Mouse (Mus musculus): Measurements from ENCODE around the gene Thsd4. TPM values are rescaled to one million over a fixed set of nuclear protein-coding genes. Genes with fewer than 3 reads are reported as not detected.

Gene Thsd4
- polyA plus RNA-seq, 1 experiment from 2014 or later = 31.0 TPM

DNA sequence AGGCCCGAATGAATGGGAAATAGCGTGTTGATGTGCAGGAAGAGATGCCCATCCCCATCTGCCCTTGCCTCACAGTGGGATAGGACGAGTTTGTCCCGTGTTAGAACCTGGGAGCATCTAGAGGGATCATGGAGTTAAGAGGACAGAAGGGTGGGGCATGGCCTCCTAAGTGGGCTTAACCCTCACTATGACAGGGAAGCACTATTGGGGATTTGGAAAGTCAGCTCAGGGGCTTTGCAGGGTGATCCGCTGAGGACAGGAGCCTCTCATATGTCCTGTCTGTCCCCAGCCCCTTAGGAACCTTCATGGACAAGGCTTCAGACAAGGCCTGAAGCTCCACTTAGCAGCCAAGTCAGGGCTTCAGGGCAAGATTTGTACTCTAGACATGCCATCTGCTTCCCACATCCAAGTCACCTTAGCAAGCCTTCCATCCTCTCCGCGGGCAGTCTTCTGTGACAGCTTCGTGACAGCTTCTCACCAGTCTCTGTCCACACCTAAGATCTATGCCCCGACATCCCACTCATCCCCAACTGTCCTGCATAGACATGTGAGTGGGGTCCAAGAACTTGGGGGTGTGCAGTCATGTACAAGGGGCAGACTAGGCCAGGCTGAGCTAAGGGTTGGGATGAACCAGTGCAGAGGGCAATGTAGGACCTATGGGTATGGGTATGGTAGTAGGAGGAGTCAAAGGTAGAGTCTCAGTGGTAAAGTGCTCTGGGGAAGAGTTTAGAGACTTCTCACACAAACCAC is 570.7 kb downstream of the Thsd4 start:
- no peak overlapping the region for H3K4me3 ChIP-seq (replicated peaks)
- no peak overlapping the region for H3K27ac ChIP-seq
- H3K36me3 ChIP-seq = no peaks in the 10 kb centered on the region
- no peak overlapping the region for H3K9ac ChIP-seq
- 91% methylated on average over 9 of the region's 9 CpGs for WGBS
- no peak overlapping the region for H3K4me2 ChIP-seq
- no peaks in the 10 kb centered on the region for H3K9me3 ChIP-seq (replicated peaks)
- 0 out of 2 replicates have a peak, but pooled peaks cover 3% of the 10 kb centered on the region for H3K4me1 ChIP-seq
- no peak for ATAC-seq (replicated peaks; ENCODE audit: low FRiP score)
- no peaks in the 10 kb centered on the region for H3K27me3 ChIP-seq

DNA sequence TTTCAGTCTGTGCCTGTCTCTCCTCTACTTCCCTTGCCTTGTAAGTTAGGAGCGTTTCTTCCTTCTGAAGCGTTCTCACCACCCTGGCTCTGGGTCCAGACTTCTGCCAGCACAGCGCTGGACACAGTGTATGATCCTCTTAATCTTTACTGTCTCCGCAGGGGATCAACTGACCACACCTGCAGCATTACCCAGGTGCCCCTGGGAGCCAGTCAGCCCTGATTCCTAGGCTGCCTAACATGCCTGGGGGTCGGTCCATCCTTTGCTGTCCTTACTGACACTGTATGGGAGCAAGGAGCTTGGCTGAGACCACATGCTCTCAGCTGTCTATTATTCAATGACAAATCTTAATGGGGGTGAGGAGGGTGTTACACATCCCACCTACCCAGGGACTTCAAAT is 571.9 kb downstream of the Thsd4 start:
- Histone ChIP-seq H3K36me3 (no peaks in the 10 kb centered on the region), H3K9me3 (replicated peaks) (no peaks in the 10 kb centered on the region), H3K4me3 (replicated peaks) (no peak overlapping the region), H3K27me3 (no peaks in the 10 kb centered on the region), H3K4me2 (no peak overlapping the region), H3K4me1 (0 out of 2 replicates have a peak, but pooled peaks cover 3% of the 10 kb centered on the region), H3K27ac (no peak overlapping the region), H3K9ac (no peak overlapping the region)
- 93% methylated on average over 5 of the region's 5 CpGs for WGBS
- ATAC-seq (replicated peaks; ENCODE audit: low FRiP score) = no peak

DNA sequence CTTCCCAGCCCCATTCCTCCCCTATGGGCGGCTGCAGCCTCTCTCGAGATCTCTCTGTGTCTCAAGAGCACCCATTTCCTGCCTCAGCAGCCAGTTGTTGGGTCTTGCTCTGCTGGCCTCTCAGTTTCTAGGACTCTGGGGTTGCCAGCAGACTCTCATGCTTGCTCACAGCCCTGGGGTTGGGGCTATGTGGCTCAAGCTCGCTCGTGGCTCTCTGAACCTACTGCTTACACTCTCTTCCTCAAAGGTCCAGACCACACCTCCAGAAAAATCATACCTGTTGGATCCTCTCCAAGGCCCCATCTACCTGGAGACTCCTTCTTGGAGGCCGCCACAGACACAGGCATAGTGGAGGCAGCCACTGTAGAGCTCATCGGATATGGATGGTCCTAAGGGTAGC is 572.3 kb downstream of the Thsd4 start:
- no peaks in the 10 kb centered on the region for H3K27me3 ChIP-seq
- 82% methylated on average over 6 of the region's 6 CpGs for WGBS
- H3K4me3 ChIP-seq (replicated peaks) = no peak overlapping the region
- H3K9ac ChIP-seq = no peak overlapping the region
- no peak overlapping the region for H3K27ac ChIP-seq
- H3K4me2 ChIP-seq = no peak overlapping the region
- no peaks in the 10 kb centered on the region for H3K36me3 ChIP-seq
- H3K9me3 ChIP-seq (replicated peaks) = no peaks in the 10 kb centered on the region
- no peak for ATAC-seq (replicated peaks; ENCODE audit: low FRiP score)
- 0 out of 2 replicates have a peak, but pooled peaks cover 5% of the 10 kb centered on the region for H3K4me1 ChIP-seq

DNA sequence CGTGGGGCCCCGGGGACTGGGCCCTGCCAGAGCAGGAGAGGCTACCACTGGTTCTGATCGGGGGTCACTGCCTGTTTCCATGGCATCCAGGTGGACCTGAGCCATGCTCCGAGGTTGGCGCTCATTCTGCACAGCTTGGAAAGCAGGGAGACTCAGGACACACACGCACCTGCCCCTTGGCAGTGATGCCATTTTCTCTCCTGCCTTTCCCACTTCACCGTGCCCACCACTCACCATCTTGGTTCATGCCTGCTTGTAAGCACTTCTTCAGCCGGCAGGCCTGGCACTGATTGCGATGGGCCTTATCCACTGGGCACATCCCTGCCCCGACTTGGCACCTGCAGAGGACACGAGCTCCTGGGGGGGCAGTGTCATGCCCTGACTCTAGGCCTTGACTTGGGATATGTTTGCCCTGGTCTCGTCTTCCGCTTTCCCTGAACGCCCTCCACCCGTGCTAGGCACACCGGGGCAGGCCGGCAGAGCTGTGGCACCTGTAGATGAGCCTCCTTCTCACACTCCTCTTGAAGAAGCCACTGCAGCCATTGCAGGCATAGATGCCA is 573.1 kb downstream of the Thsd4 start:
- Histone ChIP-seq H3K4me1 (0 out of 2 replicates have a peak, but pooled peaks cover 6% of the 10 kb centered on the region), H3K27ac (no peak overlapping the region), H3K9ac (no peak overlapping the region), H3K27me3 (no peaks in the 10 kb centered on the region), H3K9me3 (replicated peaks) (no peaks in the 10 kb centered on the region), H3K4me2 (no peak overlapping the region), H3K4me3 (replicated peaks) (no peak overlapping the region), H3K36me3 (no peaks in the 10 kb centered on the region)
- 89% methylated on average over 17 of the region's 17 CpGs for WGBS
- ATAC-seq (replicated peaks; ENCODE audit: low FRiP score) = no peak

DNA sequence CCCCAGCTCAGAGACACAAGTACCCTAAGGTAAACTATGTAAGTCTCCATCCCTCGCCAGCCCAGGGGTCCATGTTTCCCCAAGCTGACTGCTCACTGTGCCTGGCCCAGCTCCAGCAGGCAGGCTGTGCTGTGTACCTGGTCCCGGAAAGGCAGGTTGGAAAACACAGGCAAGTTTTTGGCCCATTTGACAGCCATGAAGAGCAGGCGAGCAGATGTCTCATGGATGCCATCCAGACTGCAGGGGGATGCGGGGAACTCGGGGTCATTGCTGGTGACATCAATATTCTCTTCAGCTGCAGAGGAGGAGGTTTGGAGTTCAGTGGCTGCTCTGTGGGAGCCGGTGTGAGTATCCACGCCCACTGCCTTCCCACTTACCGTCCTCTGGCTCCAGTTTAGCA is 573.6 kb downstream of the Thsd4 start:
- Histone ChIP-seq H3K27me3 (no peaks in the 10 kb centered on the region), H3K4me2 (no peak overlapping the region), H3K4me1 (0 out of 2 replicates have a peak, but pooled peaks cover 8% of the 10 kb centered on the region), H3K9me3 (replicated peaks) (no peaks in the 10 kb centered on the region), H3K9ac (no peak overlapping the region), H3K4me3 (replicated peaks) (no peak overlapping the region), H3K36me3 (no peaks in the 10 kb centered on the region), H3K27ac (no peak overlapping the region)
- 52% methylated on average over 8 of the region's 8 CpGs for WGBS
- ATAC-seq (replicated peaks; ENCODE audit: low FRiP score) = no peak

DNA sequence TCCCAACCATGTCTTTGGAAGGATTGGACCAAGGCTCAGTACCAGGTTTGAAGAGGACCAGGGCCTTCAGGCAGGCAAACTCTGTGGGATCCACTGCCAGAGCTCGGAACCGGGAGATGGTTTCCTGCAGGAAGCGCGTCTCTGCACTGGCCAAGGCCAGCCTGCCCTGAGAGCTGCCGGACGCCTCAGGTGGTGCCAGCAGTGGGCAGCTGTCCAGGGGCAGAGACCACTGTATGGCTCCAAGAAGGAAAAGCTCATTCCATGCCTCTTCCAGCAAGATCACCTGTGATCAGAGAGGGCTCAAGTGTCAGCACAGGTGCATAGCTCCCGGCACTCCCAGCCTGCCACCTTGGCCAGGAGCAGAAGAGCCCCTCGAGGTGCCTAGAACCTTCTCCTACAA is 574.6 kb downstream of the Thsd4 start:
- no peak for ATAC-seq (replicated peaks; ENCODE audit: low FRiP score)
- Histone ChIP-seq H3K27me3 (no peaks in the 10 kb centered on the region), H3K27ac (no peak overlapping the region), H3K9ac (no peak overlapping the region), H3K4me2 (no peak overlapping the region), H3K36me3 (no peaks in the 10 kb centered on the region), H3K9me3 (replicated peaks) (no peaks in the 10 kb centered on the region), H3K4me1 (peaks cover 15% of the 10 kb centered on the region; the same call in 1 of the 2 replicates), H3K4me3 (replicated peaks) (no peak overlapping the region)
- 86% methylated on average over 8 of the region's 8 CpGs for whole genome bisulfite sequencing

DNA sequence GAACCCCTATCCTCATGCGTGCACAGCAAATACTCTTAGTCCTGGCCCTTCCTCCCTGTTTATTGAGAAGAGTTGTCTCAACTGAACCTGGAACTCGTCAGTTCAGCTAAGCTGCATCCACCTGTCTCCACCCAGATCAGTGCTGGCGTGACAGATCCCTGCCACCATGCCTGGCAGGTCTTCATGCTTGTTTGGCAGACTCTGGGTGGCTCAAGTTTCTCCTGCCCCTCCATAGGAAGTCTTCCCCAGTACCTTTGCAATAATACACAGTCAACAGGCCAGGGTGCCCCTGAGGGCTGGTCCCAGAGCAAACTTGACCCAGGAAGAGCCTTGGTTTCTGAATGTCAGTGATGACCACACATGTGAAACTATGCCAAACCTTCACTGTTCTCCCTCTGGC is 576.6 kb downstream of the Thsd4 start:
- peaks cover 20% of the 10 kb centered on the region; the same call in 1 of the 2 replicates for H3K4me1 ChIP-seq
- H3K4me2 ChIP-seq = no peak overlapping the region
- H3K27me3 ChIP-seq = no peaks in the 10 kb centered on the region
- no peaks in the 10 kb centered on the region for H3K9me3 ChIP-seq (replicated peaks)
- no peak overlapping the region for H3K27ac ChIP-seq
- no peak overlapping the region for H3K9ac ChIP-seq
- ATAC-seq (replicated peaks; ENCODE audit: low FRiP score) = no peak
- H3K36me3 ChIP-seq = no peaks in the 10 kb centered on the region
- H3K4me3 ChIP-seq (replicated peaks) = no peak overlapping the region
- 77% methylated on average over 3 of the region's 3 CpGs for WGBS

DNA sequence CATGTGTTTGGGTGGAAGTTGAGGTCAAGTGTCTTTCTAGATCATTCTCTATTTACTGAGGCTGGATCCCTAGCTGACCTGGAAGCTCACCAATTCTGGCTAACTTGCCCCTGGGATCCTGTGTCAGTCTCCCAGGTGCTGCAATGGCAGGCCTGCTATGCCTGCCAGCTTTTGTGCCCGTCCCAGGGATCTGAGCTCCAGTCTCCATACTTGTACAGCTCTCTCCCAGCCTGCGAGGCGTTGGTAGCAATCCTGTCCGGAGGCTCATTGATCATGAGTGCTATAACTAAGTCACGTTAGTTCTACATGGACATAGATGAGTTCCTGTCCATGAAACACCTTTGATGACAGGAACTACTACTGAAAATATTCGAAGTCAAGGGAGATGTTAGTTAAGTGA is 578.0 kb downstream of the Thsd4 start:
- Histone ChIP-seq H3K4me1 (peaks cover 20% of the 10 kb centered on the region; the same call in 1 of the 2 replicates), H3K4me2 (no peak overlapping the region), H3K36me3 (no peaks in the 10 kb centered on the region), H3K27ac (no peak overlapping the region), H3K9me3 (replicated peaks) (no peaks in the 10 kb centered on the region), H3K9ac (no peak overlapping the region), H3K27me3 (no peaks in the 10 kb centered on the region), H3K4me3 (replicated peaks) (no peak overlapping the region)
- ATAC-seq (replicated peaks; ENCODE audit: low FRiP score) = no peak
- WGBS = 88% methylated on average over 6 of the region's 6 CpGs

DNA sequence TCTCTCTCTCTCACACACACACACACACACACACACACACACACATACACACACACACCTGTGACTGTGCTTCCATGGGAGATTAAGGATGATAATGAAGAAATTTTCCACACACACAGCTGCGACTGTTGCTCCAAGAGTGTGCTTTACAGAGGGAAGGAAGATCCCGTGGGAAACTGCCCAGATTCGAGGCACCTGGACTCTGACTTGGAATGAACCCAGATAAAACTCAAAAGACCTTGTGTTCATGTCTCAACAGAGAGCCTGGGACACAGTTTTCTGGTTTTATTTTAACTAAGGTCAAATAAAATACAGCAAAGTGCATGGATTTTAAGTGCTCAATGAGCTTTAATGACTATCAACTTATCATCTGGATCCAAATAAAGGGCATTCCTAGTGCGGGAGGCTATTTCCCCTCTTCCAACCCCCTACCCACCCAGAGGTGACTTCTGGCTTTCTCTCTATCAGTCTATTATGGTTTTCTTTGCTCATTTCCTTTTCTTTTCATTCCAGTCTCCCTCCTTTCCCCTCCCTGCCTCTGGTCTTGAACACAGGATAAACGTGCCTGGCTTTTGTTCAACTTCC is 579.3 kb downstream of the Thsd4 start:
- 45% methylated on average over 5 of the region's 5 CpGs for WGBS
- H3K27me3 ChIP-seq = no peaks in the 10 kb centered on the region
- no peak for ATAC-seq (replicated peaks; ENCODE audit: low FRiP score)
- no peak overlapping the region for H3K27ac ChIP-seq
- H3K36me3 ChIP-seq = no peaks in the 10 kb centered on the region
- no peak overlapping the region for H3K4me3 ChIP-seq (replicated peaks)
- H3K9ac ChIP-seq = no peak overlapping the region
- no peaks in the 10 kb centered on the region for H3K9me3 ChIP-seq (replicated peaks)
- H3K4me1 ChIP-seq = peaks cover 17% of the 10 kb centered on the region; the same call in 1 of the 2 replicates
- H3K4me2 ChIP-seq = no peak overlapping the region

DNA sequence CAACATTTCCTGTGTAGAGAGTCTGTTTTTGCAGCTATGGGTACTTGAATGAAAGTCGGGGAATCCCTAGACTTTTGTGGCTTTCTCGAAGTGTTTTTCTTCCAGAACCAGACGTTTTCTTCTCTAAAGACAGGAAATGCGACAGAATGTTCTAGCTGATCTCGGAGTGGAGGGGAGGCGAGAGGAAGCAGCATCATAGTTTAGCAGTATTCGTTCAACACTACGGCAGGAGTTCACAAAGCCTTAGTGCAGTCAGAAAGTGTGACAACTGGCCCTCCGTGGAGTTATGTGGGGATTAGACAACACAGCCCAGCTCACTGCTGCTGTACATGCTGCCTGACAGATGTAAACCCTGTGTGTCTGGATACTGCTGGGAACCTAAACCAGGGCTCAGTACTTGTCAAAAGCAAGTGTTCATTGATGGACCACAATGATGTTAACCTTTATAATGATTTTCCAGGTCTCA is 579.9 kb downstream of the Thsd4 start:
- 52% methylated on average over 9 of the region's 9 CpGs for WGBS
- H3K36me3 ChIP-seq = no peaks in the 10 kb centered on the region
- H3K4me1 ChIP-seq = peaks cover 17% of the 10 kb centered on the region; the same call in 1 of the 2 replicates
- no peak overlapping the region for H3K4me3 ChIP-seq (replicated peaks)
- H3K27me3 ChIP-seq = no peaks in the 10 kb centered on the region
- no peak overlapping the region for H3K4me2 ChIP-seq
- no peak overlapping the region for H3K9ac ChIP-seq
- no peak overlapping the region for H3K27ac ChIP-seq
- no peaks in the 10 kb centered on the region for H3K9me3 ChIP-seq (replicated peaks)
- ATAC-seq (replicated peaks; ENCODE audit: low FRiP score) = no peak

DNA sequence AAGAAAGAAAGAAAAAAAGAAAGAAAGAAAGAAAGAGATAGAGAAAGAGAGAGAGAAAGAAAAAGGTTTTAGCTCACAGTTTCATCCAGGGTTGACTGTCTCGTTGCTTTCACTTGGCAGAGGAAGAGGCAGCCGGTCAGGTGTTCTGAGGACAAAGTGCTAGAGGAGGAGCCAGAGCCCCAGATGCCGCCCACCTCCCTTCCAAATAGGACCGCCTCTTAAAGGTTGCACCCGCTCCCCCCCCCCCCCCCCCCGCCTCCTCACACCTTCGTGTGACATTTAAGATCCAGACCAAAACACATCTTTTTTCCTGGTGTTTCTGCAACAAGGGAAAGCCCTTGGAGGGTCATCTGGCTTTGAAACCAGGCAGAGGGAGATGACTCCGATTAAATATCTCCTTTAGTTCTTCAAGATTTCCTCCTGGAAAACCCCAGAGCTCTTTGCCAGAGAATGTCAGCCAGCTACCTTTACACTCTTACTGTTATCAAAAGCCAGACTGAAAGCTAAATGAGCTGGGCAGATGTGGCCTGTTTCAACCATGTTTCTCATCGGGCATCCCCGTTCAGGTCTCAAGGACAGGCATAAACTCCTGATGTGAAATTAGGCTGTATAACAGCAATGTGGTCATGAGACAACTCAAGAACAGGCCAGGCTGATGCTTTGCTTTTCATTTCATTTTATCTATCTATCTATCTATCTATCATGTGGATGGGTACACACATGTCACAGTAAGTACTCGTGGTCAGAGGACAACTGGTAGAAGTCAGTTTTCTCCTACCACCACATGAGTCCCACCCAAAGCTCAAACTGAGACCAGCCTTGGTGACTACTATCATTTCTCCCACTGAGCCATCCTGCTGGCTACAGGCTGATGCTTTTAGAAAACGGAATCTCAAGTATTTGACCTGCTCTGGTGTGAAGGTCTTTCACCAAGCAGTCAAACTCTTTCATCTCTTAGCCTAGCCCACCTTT is 580.6 kb downstream of the Thsd4 start:
- Histone ChIP-seq H3K9me3 (replicated peaks) (no peaks in the 10 kb centered on the region), H3K4me2 (no peak overlapping the region), H3K4me1 (peaks cover 17% of the 10 kb centered on the region; the same call in 1 of the 2 replicates), H3K9ac (no peak overlapping the region), H3K27ac (no peak overlapping the region), H3K27me3 (no peaks in the 10 kb centered on the region), H3K4me3 (replicated peaks) (no peak overlapping the region), H3K36me3 (no peaks in the 10 kb centered on the region)
- WGBS = 59% methylated on average over 12 of the region's 12 CpGs
- ATAC-seq (replicated peaks; ENCODE audit: low FRiP score) = no peak
